Mouse (Mus musculus) thymus, adult 2 months (tissue): Measurements from ENCODE around the gene Ddr1. TPM values are rescaled to one million over a fixed set of nuclear protein-coding genes. Genes with fewer than 3 reads are reported as not detected.
A peak's percentile ranks its signal among the peaks of the same experiment; 100 is the strongest.

ENCODE experiments used
- DNase-seq: peaks from one replicate; pipeline ENCODE4 v3.0.0; 2021
- H3K27ac ChIP-seq: fragments of 200-500 bp; 2 replicates; pipeline ENCODE4 v1.5.1; 2012; ENCODE audit warnings: low read length, control low read depth; ENCODE audit not compliant: control insufficient read depth, insufficient read depth
- H3K27me3 ChIP-seq: fragments of 200-500 bp; 2 replicates; pipeline ENCODE4 v1.6.1; 2012; ENCODE audit warnings: mild to moderate bottlenecking, low read length, moderate library complexity, mixed read lengths; ENCODE audit not compliant: control insufficient read depth, insufficient read depth
- H3K36me3 ChIP-seq: fragments of 200-500 bp; 2 replicates; pipeline ENCODE4 v1.6.1; 2012; ENCODE audit warnings: mild to moderate bottlenecking, low read length, moderate library complexity; ENCODE audit not compliant: control insufficient read depth, insufficient read depth
- H3K4me1 ChIP-seq: fragments of 200-500 bp; replicated peaks from 2 replicates; pipeline ENCODE4 v1.6.1; 2012; ENCODE audit warnings: low read length; ENCODE audit not compliant: control insufficient read depth, insufficient read depth
- H3K4me3 ChIP-seq: fragments of 200-500 bp; 2 replicates; pipeline ENCODE4 v1.5.1; 2012; ENCODE audit warnings: mild to moderate bottlenecking, low read length, control low read depth, moderate library complexity; ENCODE audit not compliant: control insufficient read depth, insufficient read depth
- CTCF ChIP-seq: fragments of 200-500 bp; IDR thresholded peaks from 2 replicates; pipeline ENCODE4 v1.5.1; 2012; ENCODE audit warnings: mild to moderate bottlenecking, control low read depth, low read length, moderate library complexity, borderline replicate concordance; ENCODE audit not compliant: control insufficient read depth, poor library complexity, insufficient read depth; ENCODE audit errors: extremely low read depth
- POLR2A ChIP-seq: fragments of 200-500 bp; IDR thresholded peaks from 2 replicates; pipeline ENCODE4 v1.6.1; 2012; ENCODE audit warnings: mild to moderate bottlenecking, low read length, control low read depth, moderate library complexity; ENCODE audit not compliant: control insufficient read depth, poor library complexity, insufficient read depth; ENCODE audit errors: extremely low read depth
- WGBS: fragments of 180-500 bp; shearing (Covaris S2); methylation state at CpG from one replicate; pipeline ENCODE4 v1.1.7; 2018; 5-methylcytosine and 5-hydroxymethylcytosine counted together
- polyA plus RNA-seq: library from polyadenylated mRNA; depleted of rRNA; stranded (reverse); fragments of >200 nt; gene quantifications from 2 replicates; pipeline ENCODE4 v1.2.3, GENCODE M21; 2012

The Ddr1 gene
- polyA plus RNA-seq, 1 experiment, result 43.6 TPM

- TF ChIP-seq CTCF, result no peak
- TF ChIP-seq POLR2A, result 0 out of 2 replicates have a peak, but pooled peaks have one; percentile 35
- Histone ChIP-seq H3K27me3 (no peaks in the 10 kb centered on the region), H3K4me1 (peaks cover 33% of the 10 kb centered on the region), H3K4me3 (peak within 1 kb of the TSS; percentile 90), H3K36me3 (peaks cover 3% of the 10 kb centered on the region; the same call in 1 of the 2 replicates), H3K27ac (peak within 1 kb of the TSS; percentile 100)
- DNase-seq, result peak; percentile 91
- 2% methylated on average over 23 of the region's 23 CpGs for WGBS
Observed at GRCm38 (mm10) chr17:35673416-35674035, 30.9 kb downstream of the Ddr1 start, which contains the start of gene Gtf2h4. Gene Gtf2h4 (minus strand): TSS chr17:35673739.

- H3K36me3 ChIP-seq, result peaks cover 3% of the 10 kb centered on the region; the same call in 1 of the 2 replicates
- DNase-seq, result peak; percentile 14
- peak overlapping the region; percentile 44 for H3K4me3 ChIP-seq
- peak overlapping the region; percentile 100 for H3K27ac ChIP-seq
- no peaks in the 10 kb centered on the region for H3K27me3 ChIP-seq
- WGBS, result 94% methylated on average over 6 of the region's 6 CpGs
- H3K4me1 ChIP-seq, result peaks cover 39% of the 10 kb centered on the region
- no peak for TF ChIP-seq POLR2A
- TF ChIP-seq CTCF, result no peak
Observed at GRCm38 (mm10) chr17:35672527-35672926, 31.9 kb downstream of the Ddr1 start.

- 21% methylated on average over 6 of the region's 6 CpGs for WGBS
- Histone ChIP-seq H3K36me3 (peaks cover 3% of the 10 kb centered on the region; the same call in 1 of the 2 replicates), H3K4me1 (peaks cover 40% of the 10 kb centered on the region), H3K27me3 (no peaks in the 10 kb centered on the region), H3K4me3 (peak overlapping the region; percentile 14; the same call in 1 of the 2 replicates), H3K27ac (peak overlapping the region; percentile 100)
- DNase-seq, result peak; percentile 81
- TF ChIP-seq CTCF (no peak), POLR2A (no peak)
Observed at GRCm38 (mm10) chr17:35671846-35672245, 32.6 kb downstream of the Ddr1 start.

GRCm38 (mm10) chr17:35669731-35670130, 34.7 kb downstream of the Ddr1 start:
- H3K4me3 ChIP-seq, result peak overlapping the region; percentile 31
- peak; percentile 53 for DNase-seq
- WGBS, result 80% methylated on average over 9 of the region's 9 CpGs
- H3K4me1 ChIP-seq, result peaks cover 51% of the 10 kb centered on the region
- no peak for TF ChIP-seq CTCF
- no peak for TF ChIP-seq POLR2A
- H3K27ac ChIP-seq, result peak overlapping the region; percentile 99
- peaks cover 3% of the 10 kb centered on the region; the same call in 1 of the 2 replicates for H3K36me3 ChIP-seq
- H3K27me3 ChIP-seq, result no peaks in the 10 kb centered on the region

- peaks cover 47% of the 10 kb centered on the region for H3K4me1 ChIP-seq
- peak within 1 kb of the TSS; percentile 71 for H3K27ac ChIP-seq
- peak; percentile 97 for DNase-seq
- H3K36me3 ChIP-seq, result peaks cover 6% of the 10 kb centered on the region; the same call in 1 of the 2 replicates
- peak within 1 kb of the TSS; percentile 84 for H3K4me3 ChIP-seq
- H3K27me3 ChIP-seq, result no peaks in the 10 kb centered on the region
- TF ChIP-seq CTCF (peak; percentile 66), POLR2A (peak; percentile 89)
- 1% methylated on average over 61 of the region's 61 CpGs for WGBS
Observed at GRCm38 (mm10) chr17:35667334-35668065, 36.9 kb downstream of the Ddr1 start, which contains the start of gene Vars2. Gene Vars2 (minus strand): TSS chr17:35667592.

- Histone ChIP-seq H3K27me3 (no peaks in the 10 kb centered on the region), H3K4me3 (peak overlapping the region; percentile 84), H3K4me1 (peaks cover 44% of the 10 kb centered on the region), H3K36me3 (peaks cover 8% of the 10 kb centered on the region), H3K27ac (peak overlapping the region; percentile 50)
- DNase-seq, result no peak
- no peak for TF ChIP-seq CTCF
- TF ChIP-seq POLR2A, result no peak
- 5% methylated on average over 13 of the region's 13 CpGs for WGBS
Observed at GRCm38 (mm10) chr17:35666851-35667256, 37.6 kb downstream of the Ddr1 start.
